Mouse (Mus musculus) hindbrain, embryonic 13.5 days (tissue): ENCODE data around the gene G6pc. TPM values are rescaled to one million over a fixed set of nuclear protein-coding genes. Genes with fewer than 3 reads are reported as not detected.

Experiments
- ATAC-seq: fragments of 200-750 bp; cut with Nextera tagmentation; 2 replicates; pipeline ENCODE4 v1.8.0; 2017; ENCODE audit warnings: moderate TSS enrichment; ENCODE audit not compliant: low FRiP score
- H3K27ac ChIP-seq: fragments of 300-500 bp; sonication (generic); 2 replicates; pipeline ENCODE4 v1.5.1; 2015; ENCODE audit warnings: inconsistent platforms, mild to moderate bottlenecking, moderate library complexity
- H3K27me3 ChIP-seq: fragments of 300-500 bp; sonication (generic); 2 replicates; pipeline ENCODE4 v1.6.1; 2015; ENCODE audit warnings: mild to moderate bottlenecking, inconsistent platforms
- H3K36me3 ChIP-seq: fragments of 300-500 bp; sonication (generic); 2 replicates; pipeline ENCODE4 v1.6.1; 2015; ENCODE audit warnings: mild to moderate bottlenecking, inconsistent platforms
- H3K4me1 ChIP-seq: fragments of 300-500 bp; sonication (generic); replicated peaks from 2 replicates; pipeline ENCODE4 v1.6.1; 2015; ENCODE audit warnings: inconsistent platforms
- H3K4me2 ChIP-seq: fragments of 300-500 bp; sonication (generic); 2 replicates; pipeline ENCODE4 v1.6.1; 2015; ENCODE audit warnings: inconsistent platforms, mild to moderate bottlenecking, moderate library complexity
- H3K4me3 ChIP-seq: fragments of 300-500 bp; sonication (generic); 2 replicates; pipeline ENCODE4 v1.5.1; 2015; ENCODE audit warnings: mild to moderate bottlenecking, inconsistent platforms
- H3K9ac ChIP-seq: fragments of 300-500 bp; sonication (generic); 2 replicates; pipeline ENCODE4 v1.6.1; 2015; ENCODE audit warnings: mild to moderate bottlenecking, inconsistent platforms
- H3K9me3 ChIP-seq: fragments of 300-500 bp; sonication (generic); 2 replicates; pipeline ENCODE4 v1.6.1; 2016; ENCODE audit warnings: inconsistent platforms
- WGBS: fragments of 180-500 bp; shearing (Covaris S2); methylation state at CpG from one replicate; pipeline ENCODE4 v1.1.7; 2015; 5-methylcytosine and 5-hydroxymethylcytosine counted together
- microRNA-seq: library from miRNA; unstranded; fragments of <30 nt; microRNA quantifications from one replicate; pipeline ENCODE4, GENCODE M21; 2016
- polyA plus RNA-seq: library from polyadenylated mRNA; unstranded; fragments of >200 nt; fragmentation: Nextera tagmentation; extraction: Ambion mirVana; gene quantifications from 2 replicates; pipeline ENCODE4 v1.2.1, GENCODE M21; 2015

The G6pc gene
- polyA plus RNA-seq, 1 experiment from 2014 or later: not detected

GRCm38 (mm10) chr11:101419610-101420009, 52.2 kb downstream of the G6pc start:
- peaks cover 25% of the 10 kb centered on the region for H3K4me1 ChIP-seq
- H3K27me3 ChIP-seq: no peaks in the 10 kb centered on the region
- H3K9me3 ChIP-seq: no peaks in the 10 kb centered on the region
- no peak overlapping the region for H3K9ac ChIP-seq
- ATAC-seq: no peak
- no peak overlapping the region for H3K4me3 ChIP-seq
- H3K4me2 ChIP-seq: no peak overlapping the region
- WGBS: 26% methylated on average over 3 of the region's 3 CpGs
- no peaks in the 10 kb centered on the region for H3K36me3 ChIP-seq
- no peak overlapping the region for H3K27ac ChIP-seq

- H3K9me3 ChIP-seq: no peaks in the 10 kb centered on the region
- no peak for ATAC-seq
- peaks cover 22% of the 10 kb centered on the region for H3K4me1 ChIP-seq
- 97% methylated on average over 5 of the region's 5 CpGs for WGBS
- H3K9ac ChIP-seq: no peak overlapping the region
- H3K4me3 ChIP-seq: no peak overlapping the region
- no peak overlapping the region for H3K4me2 ChIP-seq
- no peaks in the 10 kb centered on the region for H3K27me3 ChIP-seq
- no peak overlapping the region for H3K27ac ChIP-seq
- no peaks in the 10 kb centered on the region for H3K36me3 ChIP-seq
Observed at GRCm38 (mm10) chr11:101420148-101420547, 52.8 kb downstream of the G6pc start.

GRCm38 (mm10) chr11:101424105-101424851, 56.9 kb downstream of the G6pc start, which contains the start of gene Gm27029:
Gene Gm27029 (minus strand): TSS chr11:101424796.
- peak within 1 kb of the TSS; percentile 94 for H3K27ac ChIP-seq
- peaks cover 5% of the 10 kb centered on the region for H3K36me3 ChIP-seq
- ATAC-seq: peak; percentile 52
- no peaks in the 10 kb centered on the region for H3K9me3 ChIP-seq
- no peaks in the 10 kb centered on the region for H3K27me3 ChIP-seq
- H3K4me1 ChIP-seq: peaks cover 31% of the 10 kb centered on the region
- peak within 1 kb of the TSS; percentile 91 for H3K9ac ChIP-seq
- WGBS: 5% methylated on average over 23 of the region's 23 CpGs
- H3K4me2 ChIP-seq: peak within 1 kb of the TSS; percentile 87
- peak within 1 kb of the TSS; percentile 95 for H3K4me3 ChIP-seq

- peaks cover 31% of the 10 kb centered on the region for H3K4me1 ChIP-seq
- ATAC-seq: peak; percentile 94
- H3K27me3 ChIP-seq: no peaks in the 10 kb centered on the region
- peak within 1 kb of the TSS; percentile 87 for H3K4me2 ChIP-seq
- H3K9ac ChIP-seq: peak within 1 kb of the TSS; percentile 91
- no peaks in the 10 kb centered on the region for H3K9me3 ChIP-seq
- H3K27ac ChIP-seq: peak within 1 kb of the TSS; percentile 94
- peaks cover 14% of the 10 kb centered on the region for H3K36me3 ChIP-seq
- under 1% methylated on average over 78 of the region's 81 CpGs for whole genome bisulfite sequencing
- H3K4me3 ChIP-seq: peak within 1 kb of the TSS; percentile 95
Observed at GRCm38 (mm10) chr11:101424925-101425813, 57.8 kb downstream of the G6pc start, which contains the start of the genes Rundc1 and Ptges3l. Gene Rundc1 (plus strand): TSS chr11:101425085. Gene Ptges3l (minus strand): TSS chr11:101425333.

- 74% methylated on average over 8 of the region's 8 CpGs for WGBS
- H3K27ac ChIP-seq: peak overlapping the region; percentile 94; the same call in 1 of the 2 replicates
- H3K36me3 ChIP-seq: peaks cover 24% of the 10 kb centered on the region
- H3K27me3 ChIP-seq: no peaks in the 10 kb centered on the region
- peak overlapping the region; percentile 91 for H3K9ac ChIP-seq
- H3K4me1 ChIP-seq: peaks cover 31% of the 10 kb centered on the region
- ATAC-seq: no peak
- no peaks in the 10 kb centered on the region for H3K9me3 ChIP-seq
- H3K4me2 ChIP-seq: peak overlapping the region; percentile 87
- H3K4me3 ChIP-seq: peak overlapping the region; percentile 95
Observed at GRCm38 (mm10) chr11:101426165-101426564, 58.8 kb downstream of the G6pc start.

Small RNA genes within 50 kb of the gene (microRNA-seq; reads per million reads assigned to microRNA genes)
- gene Gm25593 (not detected), gene Mir6929 (not detected)

Other genes starting within 250 kb of the G6pc start
- 25.1 and 27.7 TPM in 2 replicates for gene Retreg3, start 247.7 kb upstream of the G6pc start, polyA plus RNA-seq
- 79.6 and 84.0 TPM in 2 replicates for gene Tubg1, start 247.6 kb upstream of the G6pc start, polyA plus RNA-seq
- gene Tubg2, start 211.7 kb upstream of the G6pc start, polyA plus RNA-seq: 34.6 and 38.2 TPM in 2 replicates
- gene Cntnap1, start 197.0 kb upstream of the G6pc start, polyA plus RNA-seq: 2.6 and 2.8 TPM in 2 replicates
- gene Plekhh3, start 196.2 kb upstream of the G6pc start, polyA plus RNA-seq: 8.7 and 10.2 TPM in 2 replicates
- 0.13 and 0.18 TPM in 2 replicates for gene Ccr10, start 192.1 kb upstream of the G6pc start, polyA plus RNA-seq
- gene Ezh1, start 141.1 kb upstream of the G6pc start, polyA plus RNA-seq: 20.4 and 20.7 TPM in 2 replicates
- 84.8 and 94.9 TPM in 2 replicates for gene Ramp2, start 121.5 kb upstream of the G6pc start, polyA plus RNA-seq
- gene Vps25, start 113.9 kb upstream of the G6pc start, polyA plus RNA-seq: 110 and 115 TPM in 2 replicates
- 7.0 and 7.7 TPM in 2 replicates for gene Wnk4, start 107.0 kb upstream of the G6pc start, polyA plus RNA-seq
- gene Cntd1, start 88.5 kb upstream of the G6pc start, polyA plus RNA-seq: 1.3 TPM in 2 replicates
- 216 and 226 TPM in 2 replicates for gene Coa3, start 88.4 kb upstream of the G6pc start, polyA plus RNA-seq
- gene Becn1, start 65.3 kb upstream of the G6pc start, polyA plus RNA-seq: 166 and 188 TPM in 2 replicates
- gene Psme3, start 51.3 kb upstream of the G6pc start, polyA plus RNA-seq: 118 and 122 TPM in 2 replicates
- gene Aoc2, start 42.5 kb upstream of the G6pc start, polyA plus RNA-seq: 1.9 and 2.4 TPM in 2 replicates
- gene Aoc3, start 37.0 kb upstream of the G6pc start, polyA plus RNA-seq: not detected in 2 replicates
- 91.5 and 96.2 TPM in 2 replicates for gene Aarsd1, start 50.1 kb downstream of the G6pc start, polyA plus RNA-seq
- 4.8 and 8.0 TPM in 2 replicates for gene Gm27029, start 57.2 kb downstream of the G6pc start, polyA plus RNA-seq
- gene Rundc1, start 57.5 kb downstream of the G6pc start, polyA plus RNA-seq: 28.6 and 29.8 TPM in 2 replicates
- gene Ptges3l, start 57.8 kb downstream of the G6pc start, polyA plus RNA-seq: 2.3 and 2.8 TPM in 2 replicates
- 301 and 310 TPM in 2 replicates for gene Rpl27, start 74.7 kb downstream of the G6pc start, polyA plus RNA-seq
- 3.7 and 4.0 TPM in 2 replicates for gene Ifi35, start 80.8 kb downstream of the G6pc start, polyA plus RNA-seq
- 108 and 111 TPM in 2 replicates for gene Rnd2, start 97.4 kb downstream of the G6pc start, polyA plus RNA-seq
- gene Vat1, start 98.7 kb downstream of the G6pc start, polyA plus RNA-seq: 92.1 and 96.6 TPM in 2 replicates
- gene Brca1, start 184.4 kb downstream of the G6pc start, polyA plus RNA-seq: 2.9 TPM in 2 replicates
- gene Nbr1, start 184.6 kb downstream of the G6pc start, polyA plus RNA-seq: 98.7 and 104 TPM in 2 replicates
- 3.4 and 4.1 TPM in 2 replicates for gene Tmem106a, start 214.7 kb downstream of the G6pc start, polyA plus RNA-seq
- gene Gm11634, start 231.7 kb downstream of the G6pc start, polyA plus RNA-seq: not detected in 2 replicates